Mouse (Mus musculus) retina, postnatal 1 day (tissue): ENCODE measurements around the gene Slc16a2.

Experiments used
- DNase-seq: peaks from one replicate; pipeline ENCODE4 v3.0.0-alpha.2; 2012

The Slc16a2 gene

GRCm38 (mm10) chrX:103821832-103822196 is at the start of gene Slc16a2:
TSS of gene Slc16a2 (minus strand) at chrX:103821983.
- DNase-seq, result peak; percentile 91

- no peak for DNase-seq
These were observed 41.7 kb upstream of the Slc16a2 start for GRCm38 (mm10) chrX:103863502-103863901.

GRCm38 (mm10) chrX:103862877-103863276 is 41.1 kb upstream of the Slc16a2 start:
- DNase-seq, result no peak

- DNase-seq, result peak; percentile 22
These were observed 23.5 kb upstream of the Slc16a2 start for GRCm38 (mm10) chrX:103845266-103845665.

GRCm38 (mm10) chrX:103828836-103829235 is 7.1 kb upstream of the Slc16a2 start:
- DNase-seq, result no peak

GRCm38 (mm10) chrX:103822271-103822811 is 558 bp upstream of the Slc16a2 start:
- DNase-seq, result peak; percentile 62

GRCm38 (mm10) chrX:103821195-103821831 is 470 bp downstream of the Slc16a2 start:
- peak; percentile 16 for DNase-seq

- DNase-seq, result peak; percentile 18
These were observed 1.2 kb downstream of the Slc16a2 start for GRCm38 (mm10) chrX:103820307-103821194.

- peak; percentile 12 for DNase-seq
These were observed 2.5 kb downstream of the Slc16a2 start for GRCm38 (mm10) chrX:103819253-103819652.

GRCm38 (mm10) chrX:103812690-103813089 is 9.1 kb downstream of the Slc16a2 start:
- DNase-seq, result no peak

- no peak for DNase-seq
These were observed 11.3 kb downstream of the Slc16a2 start for GRCm38 (mm10) chrX:103810483-103810882.

- no peak for DNase-seq
These were observed 15.4 kb downstream of the Slc16a2 start for GRCm38 (mm10) chrX:103806373-103806772.

GRCm38 (mm10) chrX:103796961-103797360 is 24.8 kb downstream of the Slc16a2 start:
- DNase-seq, result no peak

- no peak for DNase-seq
These were observed 26.3 kb downstream of the Slc16a2 start for GRCm38 (mm10) chrX:103795506-103795905.

GRCm38 (mm10) chrX:103791329-103791728 is 30.5 kb downstream of the Slc16a2 start:
- no peak for DNase-seq

GRCm38 (mm10) chrX:103785681-103786080 is 36.1 kb downstream of the Slc16a2 start:
- no peak for DNase-seq

GRCm38 (mm10) chrX:103776412-103776811 is 45.4 kb downstream of the Slc16a2 start:
- no peak for DNase-seq

GRCm38 (mm10) chrX:103746197-103746596 is 75.6 kb downstream of the Slc16a2 start:
- DNase-seq, result no peak

- peak; percentile 81 for DNase-seq
These were observed 77.4 kb downstream of the Slc16a2 start for GRCm38 (mm10) chrX:103744171-103745039.

GRCm38 (mm10) chrX:103742057-103742315 is 79.8 kb downstream of the Slc16a2 start:
- DNase-seq, result no peak

GRCm38 (mm10) chrX:103741215-103742056 is 80.3 kb downstream of the Slc16a2 start:
- DNase-seq, result no peak

- no peak for DNase-seq
These were observed 87.7 kb downstream of the Slc16a2 start for GRCm38 (mm10) chrX:103734041-103734625.
